Mouse (Mus musculus): ENCODE measurements at regions not wholly inside any gene's neighbourhood (a gene's known extent, or its start where the extent isn't known, plus 50 kb on each side); places are given as distances from the start of the nearest gene placed in this dataset.

DNA sequence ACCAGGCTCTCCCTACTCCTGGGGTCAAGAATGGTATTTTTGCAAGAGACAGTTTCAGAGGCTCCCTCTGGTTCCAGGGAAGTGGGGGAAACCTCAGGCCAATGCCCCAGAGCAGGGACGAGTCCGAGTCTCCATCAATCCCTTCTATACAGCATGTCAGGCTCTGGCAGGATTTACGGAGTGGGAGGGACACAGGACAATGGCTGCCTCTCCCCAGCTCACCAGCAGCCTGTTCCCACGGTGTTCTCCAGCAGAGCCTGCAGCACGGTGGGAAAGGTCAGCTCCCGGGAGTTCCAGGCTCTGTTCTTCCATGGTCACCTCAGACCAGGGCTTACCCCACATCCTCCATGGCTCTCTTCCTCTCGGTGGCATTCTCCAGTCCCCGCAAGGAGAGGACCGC lies 64.6 kb upstream of the Hs6st1 start:
- DNase-seq (ENCODE audit: low spot score in 2 of 2): no peak

- no peak for DNase-seq (ENCODE audit: low spot score in 2 of 2)
Measured at GRCm38 (mm10) chr1:36008598-36008997, 59.6 kb upstream of the Hs6st1 start.

- peak in 1 of 2 experiments; percentile 46 for DNase-seq (ENCODE audit: low spot score in 2 of 2)
Measured at GRCm38 (mm10) chr1:36009010-36009619, 59.1 kb upstream of the Hs6st1 start.

GRCm38 (mm10) chr1:36010151-36010550 lies 58.0 kb upstream of the Hs6st1 start:
- no peak for DNase-seq (ENCODE audit: low spot score in 2 of 2)

DNA sequence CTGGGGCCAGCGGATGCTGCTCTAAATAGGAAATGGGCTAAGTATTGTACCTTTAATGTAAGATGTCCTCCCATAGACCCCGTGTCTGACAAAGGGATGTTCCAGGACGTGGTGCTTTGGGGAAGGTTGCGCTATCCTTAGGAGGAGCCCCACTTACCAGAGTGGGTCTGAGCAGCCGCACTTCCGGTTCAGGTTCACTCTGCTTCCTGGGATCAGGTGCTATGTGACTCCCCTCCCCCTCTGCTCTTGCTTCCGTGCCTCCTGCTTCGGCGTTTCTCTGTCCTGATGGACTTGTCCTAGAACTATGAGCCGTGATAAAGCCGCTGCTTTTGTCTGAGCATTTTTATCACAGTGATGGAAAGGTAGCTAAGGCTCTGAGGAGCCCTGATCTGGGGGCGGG lies 57.4 kb upstream of the Hs6st1 start:
- no peak for DNase-seq (ENCODE audit: low spot score in 2 of 2)

DNA sequence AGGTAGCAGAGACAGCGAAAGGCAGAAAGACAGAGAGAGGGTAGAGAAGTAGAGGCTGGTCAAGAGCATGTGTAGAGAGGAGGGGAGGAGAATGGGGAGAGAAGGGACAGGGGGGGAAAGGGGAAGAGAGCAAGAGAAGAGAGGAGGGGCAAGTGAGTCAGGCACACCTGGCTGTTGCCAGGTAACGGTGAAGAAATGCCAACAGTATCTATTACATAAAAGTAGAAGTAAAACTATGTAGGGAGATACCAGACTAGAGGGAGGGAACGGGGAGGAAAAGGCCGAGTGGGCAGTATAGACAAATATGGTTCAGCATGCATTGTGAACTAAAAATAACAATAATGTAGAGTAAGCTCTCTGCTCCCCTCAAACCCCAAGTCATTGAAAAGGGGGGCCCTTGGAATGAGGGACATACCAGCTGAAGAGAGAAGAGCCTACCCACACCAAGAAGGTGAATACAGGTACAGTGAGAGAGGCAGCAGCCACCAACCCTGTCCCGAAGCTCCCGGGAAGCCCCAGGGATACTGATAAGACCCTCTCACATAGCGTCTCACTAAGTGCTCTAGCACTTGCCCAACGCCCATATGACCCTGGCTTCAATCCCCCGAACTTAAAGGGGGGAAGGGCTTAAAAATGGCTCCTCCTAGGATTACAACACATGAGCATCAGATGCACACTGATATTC lies 56.0 kb upstream of the Hs6st1 start:
- DNase-seq (ENCODE audit: low spot score in 2 of 2): no peak

- DNase-seq (ENCODE audit: low spot score in 2 of 2): no peak
Measured at GRCm38 (mm10) chr1:36013823-36014341, 54.3 kb upstream of the Hs6st1 start.

- DNase-seq (ENCODE audit: low spot score in 2 of 2): no peak
Measured at GRCm38 (mm10) chr1:36014372-36014771, 53.8 kb upstream of the Hs6st1 start.

- no peak for DNase-seq (ENCODE audit: low spot score in 2 of 2)
Measured at GRCm38 (mm10) chr1:36015210-36015609, 53.0 kb upstream of the Hs6st1 start.

- no peak for DNase-seq (ENCODE audit: low spot score in 2 of 2)
Measured at GRCm38 (mm10) chr1:36016566-36016965, 51.6 kb upstream of the Hs6st1 start.

GRCm38 (mm10) chr1:36017061-36017461 lies 51.1 kb upstream of the Hs6st1 start:
- DNase-seq (ENCODE audit: low spot score in 2 of 2): no peak

DNA sequence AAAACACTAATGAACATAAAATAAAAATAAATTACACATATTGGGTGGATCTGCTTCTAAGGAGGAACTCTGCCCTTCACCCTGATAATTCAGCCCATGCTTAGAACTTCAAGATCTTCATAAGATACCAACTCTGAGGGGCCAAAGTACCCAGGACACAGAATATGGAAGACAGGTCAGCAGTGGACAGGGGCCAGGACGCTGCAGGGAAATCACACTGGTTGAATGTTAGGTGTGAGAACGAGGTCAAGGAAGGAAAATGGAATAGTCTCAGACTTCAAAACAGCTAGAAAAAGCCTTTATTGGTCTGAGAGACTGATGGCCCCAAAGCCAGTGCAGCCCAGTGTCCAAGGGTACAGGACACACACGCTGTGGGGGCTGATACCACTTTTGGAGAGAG lies 50.5 kb upstream of the Hs6st1 start:
- DNase-seq (ENCODE audit: low spot score in 2 of 2): no peak

Data from left cerebral cortex, adult 8-10 months (tissue).